Mouse (Mus musculus) lung, embryonic 15.5 days (tissue): Measurements from ENCODE around the gene Eid2b. TPM values are rescaled to one million over a fixed set of nuclear protein-coding genes. Genes with fewer than 3 reads are reported as not detected.
"Not testable (repeated sequence)": the region's sequence is repeated elsewhere in the genome, so short reads cannot be mapped to it uniquely, and the experiment has no call there.

Source experiments
- ATAC-seq: fragments of 200-750 bp; cut with Nextera tagmentation; 2 replicates; pipeline ENCODE4 v1.8.0; 2017; ENCODE audit warnings: moderate number of reproducible peaks, borderline replicate concordance; ENCODE audit not compliant: low FRiP score, low TSS enrichment; ENCODE audit errors: extremely low read depth
- H3K27ac ChIP-seq: fragments of 300-500 bp; sonication (generic); 2 replicates; pipeline ENCODE4 v1.5.1; 2015; ENCODE audit warnings: moderate library complexity, mild to moderate bottlenecking, inconsistent platforms
- H3K27me3 ChIP-seq: fragments of 300-500 bp; sonication (generic); 2 replicates; pipeline ENCODE4 v1.6.1; 2015; ENCODE audit warnings: inconsistent platforms
- H3K36me3 ChIP-seq: fragments of 300-500 bp; sonication (generic); 2 replicates; pipeline ENCODE4 v1.6.1; 2015; ENCODE audit warnings: inconsistent platforms
- H3K4me1 ChIP-seq: fragments of 300-500 bp; sonication (generic); 2 replicates; pipeline ENCODE4 v1.6.1; 2015; ENCODE audit warnings: inconsistent platforms
- H3K4me2 ChIP-seq: fragments of 300-500 bp; sonication (generic); 2 replicates; pipeline ENCODE4 v1.6.1; 2015; ENCODE audit warnings: inconsistent platforms, mild to moderate bottlenecking, moderate library complexity
- H3K4me3 ChIP-seq: fragments of 300-500 bp; sonication (generic); 2 replicates; pipeline ENCODE4 v1.5.1; 2015; ENCODE audit warnings: mild to moderate bottlenecking, inconsistent platforms
- H3K9ac ChIP-seq: fragments of 300-500 bp; sonication (generic); 2 replicates; pipeline ENCODE4 v1.6.1; 2015; ENCODE audit warnings: inconsistent platforms
- H3K9me3 ChIP-seq: fragments of 300-500 bp; sonication (generic); 2 replicates; pipeline ENCODE4 v1.6.1; 2016; ENCODE audit warnings: inconsistent platforms
- WGBS: fragments of 180-500 bp; shearing (Covaris S2); methylation state at CpG from one replicate; pipeline ENCODE4 v1.1.7; 2015; 5-methylcytosine and 5-hydroxymethylcytosine counted together
- polyA plus RNA-seq: library from polyadenylated mRNA; unstranded; fragments of >200 nt; fragmentation: Nextera tagmentation; extraction: Ambion mirVana; gene quantifications from 2 replicates; pipeline ENCODE4 v1.2.1, GENCODE M21; 2015

Gene Eid2b
- polyA plus RNA-seq = 11.4 and 11.8 TPM in 2 replicates

GRCm38 (mm10) chr7:28277615-28278278 lies at the start of gene Eid2b:
Eid2b (plus strand) TSS chr7:28277739.
- peak; percentile 62 for ATAC-seq
- Histone ChIP-seq H3K36me3 (peaks cover 3% of the 10 kb centered on the region; the same call in 1 of the 2 replicates), H3K4me3 (peak within 1 kb of the TSS; percentile 65), H3K9ac (peak within 1 kb of the TSS; percentile 75), H3K4me2 (peak within 1 kb of the TSS; percentile 89), H3K27ac (peak within 1 kb of the TSS; percentile 26; the same call in 1 of the 2 replicates), H3K27me3 (no peaks in the 10 kb centered on the region), H3K9me3 (no peaks in the 10 kb centered on the region), H3K4me1 (peaks cover 8% of the 10 kb centered on the region)
- WGBS = 2% methylated on average over 68 of the region's 68 CpGs

DNA sequence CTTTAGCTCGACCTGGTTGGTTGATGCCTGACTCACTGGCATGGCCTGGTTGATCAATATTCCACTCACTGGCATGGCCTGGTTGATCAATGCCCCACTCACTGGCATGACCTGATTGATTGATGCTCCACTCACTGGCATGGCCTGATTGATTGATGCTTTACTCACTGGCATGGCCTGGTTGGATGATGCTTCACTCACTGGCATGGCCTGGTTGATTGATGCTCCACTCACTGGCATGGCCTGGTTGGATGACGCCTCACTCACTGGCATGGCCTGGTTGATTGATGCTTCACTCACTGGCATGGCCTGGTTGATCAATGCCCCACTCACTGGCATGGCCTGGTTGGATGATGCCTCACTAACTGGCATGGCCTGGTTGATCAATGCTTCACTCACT lies 33.6 kb upstream of the Eid2b start:
- not testable (repeated sequence) for H3K4me3 ChIP-seq, H3K27me3 ChIP-seq, H3K9me3 ChIP-seq, ATAC-seq, H3K27ac ChIP-seq, H3K9ac ChIP-seq, H3K36me3 ChIP-seq, H3K4me1 ChIP-seq, H3K4me2 ChIP-seq
- WGBS = 73% methylated on average over 2 of the region's 2 CpGs

DNA sequence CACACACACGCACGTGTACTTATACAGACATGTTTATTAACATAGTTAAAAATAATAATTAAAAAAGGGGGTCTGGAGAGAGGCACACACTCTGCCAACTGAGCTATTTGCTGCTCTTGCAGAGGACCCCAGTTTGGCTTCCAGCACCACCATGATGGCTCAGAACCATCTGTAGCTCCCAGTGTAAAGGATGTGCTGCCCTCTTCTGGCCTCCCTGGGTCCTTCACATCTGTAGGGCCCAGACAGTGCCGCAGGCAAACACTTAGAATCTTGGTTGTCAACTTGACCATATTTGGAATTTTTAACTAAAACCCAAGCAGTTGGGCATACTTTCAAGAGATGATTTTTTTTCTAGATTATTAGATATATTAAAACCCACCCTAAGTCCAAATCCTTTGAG lies 28.6 kb upstream of the Eid2b start:
- 84% methylated on average over 3 of the region's 3 CpGs for WGBS
- H3K27me3 ChIP-seq = no peaks in the 10 kb centered on the region
- no peak overlapping the region for H3K4me3 ChIP-seq
- no peaks in the 10 kb centered on the region for H3K4me1 ChIP-seq
- ATAC-seq = no peak
- no peaks in the 10 kb centered on the region for H3K9me3 ChIP-seq
- no peaks in the 10 kb centered on the region for H3K36me3 ChIP-seq
- no peak overlapping the region for H3K9ac ChIP-seq
- H3K27ac ChIP-seq = no peak overlapping the region
- no peak overlapping the region for H3K4me2 ChIP-seq

DNA sequence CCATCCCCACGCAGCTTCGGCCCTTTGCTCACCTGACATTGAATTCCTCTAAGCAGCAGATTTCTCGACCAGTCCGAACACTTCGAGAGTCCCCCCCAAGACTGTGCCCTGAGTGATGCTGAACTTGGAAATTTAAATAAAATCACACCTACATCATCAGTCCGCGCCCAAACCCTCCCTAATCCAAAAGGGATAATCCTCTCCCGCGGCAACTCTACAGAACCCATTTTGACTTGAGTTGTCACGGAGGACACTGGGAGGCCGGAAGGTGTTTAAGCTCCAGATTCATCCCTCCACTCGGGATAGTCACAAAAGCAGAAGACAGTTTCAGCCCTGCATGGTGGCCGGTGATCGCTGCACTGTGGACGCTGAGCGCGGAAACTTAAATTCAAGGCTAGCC lies 25.6 kb upstream of the Eid2b start:
- WGBS = 85% methylated on average over 17 of the region's 17 CpGs
- Histone ChIP-seq H3K9me3 (no peaks in the 10 kb centered on the region), H3K27ac (no peak overlapping the region), H3K27me3 (no peaks in the 10 kb centered on the region), H3K4me3 (no peak overlapping the region), H3K4me1 (no peaks in the 10 kb centered on the region), H3K36me3 (no peaks in the 10 kb centered on the region), H3K9ac (no peak overlapping the region), H3K4me2 (no peak overlapping the region)
- ATAC-seq = no peak

DNA sequence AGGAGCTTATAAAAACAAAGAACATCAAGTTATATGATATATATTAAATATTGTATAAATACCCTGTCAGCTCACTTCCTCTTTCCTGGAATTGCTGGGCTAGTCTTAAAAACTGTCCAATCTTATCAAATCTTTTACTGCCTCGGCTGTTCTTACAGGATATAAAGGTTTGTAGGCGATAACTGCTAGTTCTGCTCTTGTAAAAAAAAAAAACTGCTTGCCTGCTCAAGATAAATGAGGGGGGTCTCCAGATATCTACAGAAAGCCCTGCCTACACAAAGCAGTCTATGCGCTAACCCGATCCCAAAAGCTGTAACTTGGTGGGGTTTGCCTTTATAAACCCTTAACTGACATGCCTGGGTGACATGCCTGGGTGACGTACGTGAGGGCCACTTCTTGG lies 22.9 kb upstream of the Eid2b start:
- H3K4me1 ChIP-seq = no peaks in the 10 kb centered on the region

GRCm38 (mm10) chr7:28255476-28255875 lies 22.1 kb upstream of the Eid2b start:
- 79% methylated on average over 6 of the region's 6 CpGs for WGBS
- Histone ChIP-seq H3K4me2 (no peak overlapping the region), H3K36me3 (no peaks in the 10 kb centered on the region), H3K9me3 (no peaks in the 10 kb centered on the region), H3K27me3 (no peaks in the 10 kb centered on the region), H3K4me3 (no peak overlapping the region), H3K4me1 (no peaks in the 10 kb centered on the region), H3K27ac (no peak overlapping the region), H3K9ac (no peak overlapping the region)
- ATAC-seq = no peak

More for the DNA sequence above, 22.9 kb upstream of the Eid2b start:
- ATAC-seq = no peak
- no peak overlapping the region for H3K4me3 ChIP-seq
- H3K9ac ChIP-seq = no peak overlapping the region
- H3K27me3 ChIP-seq = no peaks in the 10 kb centered on the region
- no peaks in the 10 kb centered on the region for H3K36me3 ChIP-seq
- H3K4me2 ChIP-seq = no peak overlapping the region
- 76% methylated on average over 6 of the region's 6 CpGs for WGBS
- H3K9me3 ChIP-seq = no peaks in the 10 kb centered on the region
- H3K27ac ChIP-seq = no peak overlapping the region

- H3K9ac ChIP-seq = no peak overlapping the region
- H3K4me3 ChIP-seq = no peak overlapping the region
- no peaks in the 10 kb centered on the region for H3K36me3 ChIP-seq
- H3K27me3 ChIP-seq = no peaks in the 10 kb centered on the region
- H3K4me1 ChIP-seq = no peaks in the 10 kb centered on the region
- H3K27ac ChIP-seq = no peak overlapping the region
- no peaks in the 10 kb centered on the region for H3K9me3 ChIP-seq
- WGBS = 50% methylated on average over 5 of the region's 5 CpGs
- ATAC-seq = no peak
- no peak overlapping the region for H3K4me2 ChIP-seq
These were observed 14.7 kb upstream of the Eid2b start for GRCm38 (mm10) chr7:28262861-28263260.

GRCm38 (mm10) chr7:28263786-28264185 lies 13.8 kb upstream of the Eid2b start:
- H3K4me1 ChIP-seq = peaks cover 5% of the 10 kb centered on the region; the same call in 1 of the 2 replicates
- H3K9ac ChIP-seq = no peak overlapping the region
- H3K27ac ChIP-seq = no peak overlapping the region
- 4% methylated on average over 15 of the region's 15 CpGs for WGBS
- H3K36me3 ChIP-seq = no peaks in the 10 kb centered on the region
- H3K9me3 ChIP-seq = no peaks in the 10 kb centered on the region
- H3K4me3 ChIP-seq = no peak overlapping the region
- no peak for ATAC-seq
- H3K27me3 ChIP-seq = no peaks in the 10 kb centered on the region
- no peak overlapping the region for H3K4me2 ChIP-seq

DNA sequence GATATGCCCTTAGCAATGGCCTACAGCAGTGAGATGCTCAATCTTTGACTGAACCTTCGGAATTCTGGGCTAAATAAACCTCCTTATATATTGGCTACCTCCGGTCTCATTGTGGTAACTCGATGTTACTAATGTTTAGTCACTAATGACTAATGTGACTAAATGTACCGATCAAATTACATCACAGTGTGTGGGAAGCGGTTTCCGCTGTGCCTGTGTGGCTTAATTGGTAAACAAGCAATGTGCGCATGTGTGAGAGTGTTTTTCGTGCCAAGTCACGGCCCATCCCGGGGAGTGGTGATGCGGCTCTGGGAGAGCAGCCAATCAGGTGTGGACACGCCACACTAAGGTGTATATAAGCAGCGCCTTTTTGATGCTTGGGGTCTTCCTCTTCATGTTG lies 12.1 kb upstream of the Eid2b start:
- 87% methylated on average over 13 of the region's 13 CpGs for WGBS

DNA sequence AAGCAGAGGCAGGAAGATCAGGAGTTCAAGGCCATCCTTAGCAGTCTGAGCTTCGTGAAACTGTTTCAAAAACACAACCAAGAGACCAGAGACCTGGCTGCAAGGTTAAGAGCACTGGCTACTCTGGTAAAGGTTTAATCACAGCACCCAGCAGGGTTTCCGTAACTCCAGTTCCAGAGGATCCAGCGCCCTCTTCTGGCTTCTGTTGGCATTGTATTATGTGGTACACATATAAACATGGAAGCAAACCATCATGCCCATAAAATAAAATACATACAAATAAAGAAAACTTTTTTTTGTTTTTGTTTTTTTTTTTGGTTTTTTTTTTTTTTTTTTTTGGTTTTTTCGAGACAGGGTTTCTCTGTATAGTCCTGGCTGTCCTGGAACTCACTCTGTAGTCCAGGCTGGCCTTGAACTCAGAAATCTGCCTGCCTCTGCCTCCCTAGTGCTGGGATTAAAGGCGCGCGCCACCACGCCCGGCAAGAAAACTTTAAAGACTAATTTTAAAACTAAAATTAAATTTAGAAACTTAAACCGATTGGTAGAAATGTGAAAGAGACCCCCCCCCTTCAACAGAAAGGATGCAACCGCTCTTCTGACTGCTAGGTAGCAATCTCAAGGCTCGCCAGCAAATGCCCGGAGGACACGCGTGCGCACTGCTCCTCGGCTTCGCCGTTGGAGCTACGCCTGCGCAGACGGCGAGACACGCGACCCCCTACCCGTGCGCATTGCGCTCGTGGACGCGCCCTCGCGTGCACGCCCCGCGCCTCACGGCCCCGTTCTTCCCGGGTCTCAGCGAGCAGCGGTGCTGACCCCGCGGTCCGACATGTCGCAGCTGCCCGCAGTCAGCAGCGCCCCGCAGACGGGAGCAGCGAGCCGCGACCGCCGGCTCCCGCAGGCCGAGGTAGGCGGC lies 10.2 kb upstream of the Eid2b start, which contains the start of gene Eid2:
TSS of gene Eid2 (plus strand) at position 753 of the 913 bp plus-strand sequence.
- 6% methylated on average over 56 of the region's 57 CpGs for WGBS
- ATAC-seq = peak; percentile 88

More for the DNA sequence above, 12.1 kb upstream of the Eid2b start:
- H3K36me3 ChIP-seq = 0 out of 2 replicates have a peak, but pooled peaks cover 6% of the 10 kb centered on the region
- H3K4me1 ChIP-seq = peaks cover 15% of the 10 kb centered on the region; the same call in 1 of the 2 replicates
- no peak for ATAC-seq
- H3K4me3 ChIP-seq = no peak overlapping the region
- H3K9me3 ChIP-seq = no peaks in the 10 kb centered on the region
- H3K27me3 ChIP-seq = no peaks in the 10 kb centered on the region
- no peak overlapping the region for H3K9ac ChIP-seq
- no peak overlapping the region for H3K27ac ChIP-seq
- H3K4me2 ChIP-seq = no peak overlapping the region

DNA sequence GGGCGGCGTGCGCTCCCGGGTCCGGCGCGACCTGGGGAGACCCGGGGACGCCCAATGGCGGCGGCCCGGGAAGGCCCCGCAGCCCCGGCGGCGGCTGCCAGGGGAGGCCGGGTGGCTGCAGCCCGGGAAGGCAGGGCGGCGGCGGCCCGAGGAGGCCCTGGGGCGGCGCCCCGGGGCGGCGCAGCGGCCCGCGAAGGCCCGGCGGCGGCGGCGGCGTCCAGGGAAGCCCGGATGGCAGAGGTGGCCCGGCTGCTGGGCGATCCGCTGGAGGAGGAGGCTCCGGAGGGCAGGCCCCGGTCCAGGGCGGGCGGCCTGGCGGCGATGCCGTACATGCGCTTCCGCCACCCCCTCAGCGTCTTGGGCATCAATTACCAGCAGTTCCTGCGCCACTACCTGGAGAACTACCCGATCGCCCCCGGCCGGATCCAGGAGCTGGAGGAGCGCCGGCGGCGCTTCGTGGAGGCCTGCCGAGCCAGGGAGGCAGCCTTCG lies 9.5 kb upstream of the Eid2b start:
- Histone ChIP-seq H3K36me3 (peaks cover 21% of the 10 kb centered on the region; the same call in 1 of the 2 replicates), H3K9me3 (no peaks in the 10 kb centered on the region), H3K4me1 (peaks cover 15% of the 10 kb centered on the region; the same call in 1 of the 2 replicates), H3K4me2 (peak overlapping the region; percentile 86), H3K4me3 (peak overlapping the region; percentile 88), H3K9ac (peak overlapping the region; percentile 95), H3K27ac (peak overlapping the region; percentile 88), H3K27me3 (no peaks in the 10 kb centered on the region)
- peak; percentile 64 for ATAC-seq
- under 1% methylated on average over 26 of the region's 62 CpGs for WGBS

More for the DNA sequence above, 10.2 kb upstream of the Eid2b start, which contains the start of gene Eid2:
- Histone ChIP-seq H3K4me1 (peaks cover 15% of the 10 kb centered on the region; the same call in 1 of the 2 replicates), H3K9me3 (no peaks in the 10 kb centered on the region), H3K27me3 (no peaks in the 10 kb centered on the region), H3K36me3 (peaks cover 15% of the 10 kb centered on the region; the same call in 1 of the 2 replicates), H3K27ac (peak within 1 kb of the TSS; percentile 88), H3K4me2 (peak within 1 kb of the TSS; percentile 86), H3K4me3 (peak within 1 kb of the TSS; percentile 88), H3K9ac (peak within 1 kb of the TSS; percentile 95)
